Mouse (Mus musculus): ENCODE data around the gene Tmem100. TPM values are rescaled to one million over a fixed set of nuclear protein-coding genes. Genes with fewer than 3 reads are reported as not detected.

Tmem100 gene
- polyA plus RNA-seq, 1 experiment from 2014 or later = 1.2 TPM

DNA sequence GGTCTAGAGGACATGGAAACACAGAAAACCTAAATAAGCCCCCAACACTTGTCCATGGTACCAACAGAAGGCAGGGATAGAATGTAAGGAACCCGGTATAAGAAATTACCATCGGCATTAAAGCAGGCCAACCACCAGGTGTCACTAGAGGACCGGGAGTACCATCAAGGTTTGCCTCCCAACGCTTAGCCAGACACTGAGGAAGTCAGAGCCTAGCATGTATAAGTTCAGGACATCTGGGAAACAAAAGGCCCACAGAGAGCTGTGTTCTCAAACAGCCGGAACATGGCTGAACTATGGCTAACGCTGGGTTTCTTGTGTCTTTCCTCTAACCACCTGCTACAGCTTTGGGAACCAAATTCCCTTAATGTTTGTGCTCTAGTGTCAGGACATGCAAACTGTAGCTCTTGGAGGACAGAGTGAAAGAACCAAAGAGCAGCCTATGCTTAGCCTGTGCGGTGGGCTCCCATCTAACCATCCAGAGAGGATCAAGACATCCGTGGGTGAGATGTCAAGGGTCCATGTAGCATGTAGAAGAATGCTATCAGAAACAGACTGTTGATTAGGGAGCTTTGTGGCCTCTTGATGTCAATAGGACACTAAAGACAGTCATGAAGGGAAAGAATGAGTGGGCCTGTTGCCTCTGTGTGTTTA lies 41.1 kb upstream of the Tmem100 start:
- Histone ChIP-seq H3K4me2 (ENCODE audit: low read depth, low read length) (no peak overlapping the region), H3K27me3 (ENCODE audit: insufficient read depth, low read length) (no peaks in the 10 kb centered on the region), H3K9ac (replicated peaks) (no peak overlapping the region), H3K9me3 (ENCODE audit: low read length) (no peaks in the 10 kb centered on the region), H3K4me1 (ENCODE audit: insufficient read depth) (peaks cover 28% of the 10 kb centered on the region), H3K4me3 (ENCODE audit: low read depth, low read length) (no peak overlapping the region), H3K36me3 (replicated peaks; ENCODE audit: insufficient read depth, low read length) (peaks cover 5% of the 10 kb centered on the region; the same call in 1 of the 2 replicates), H3K27ac (ENCODE audit: low read depth) (no peak overlapping the region)
- DNase-seq (peak; percentile 79), ATAC-seq (peak; percentile 45)
- TF ChIP-seq CTCF (IDR thresholded peaks at IDR 0.05; ENCODE audit: low read depth) (peak; percentile 90), EP300 (IDR thresholded peaks at IDR 0.05; ENCODE audit: low read depth) (no peak)
- WGBS (ENCODE audit: insufficient replicate concordance) = 20% methylated on average over 8 of the region's 8 CpGs

DNA sequence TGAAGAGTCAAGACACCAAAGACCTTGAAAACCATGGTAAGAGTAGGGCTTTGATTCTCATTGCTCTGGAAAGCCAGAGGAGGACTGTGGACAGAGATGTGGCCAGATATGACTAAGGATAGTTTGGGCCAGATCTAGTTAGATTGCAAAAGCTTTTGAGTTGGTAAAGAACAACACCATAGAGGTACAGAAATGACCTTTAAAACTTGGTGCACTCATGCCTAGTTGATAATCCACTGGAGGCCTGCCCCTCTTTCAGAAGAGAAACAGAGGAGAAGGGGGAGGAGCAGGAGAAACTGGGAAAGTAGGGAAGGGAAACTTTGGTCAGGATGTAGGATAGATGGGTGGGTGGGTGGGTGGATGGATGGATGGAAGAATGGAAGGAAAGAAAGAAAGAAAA lies 38.5 kb upstream of the Tmem100 start:
- DNase-seq (no peak), ATAC-seq (peak; percentile 73)
- H3K9ac ChIP-seq (replicated peaks) = no peak overlapping the region
- H3K4me3 ChIP-seq (ENCODE audit: low read depth, low read length) = no peak overlapping the region
- no peaks in the 10 kb centered on the region for H3K9me3 ChIP-seq (ENCODE audit: low read length)
- no peak overlapping the region for H3K4me2 ChIP-seq (ENCODE audit: low read depth, low read length)
- TF ChIP-seq CTCF (IDR thresholded peaks at IDR 0.05; ENCODE audit: low read depth) (no peak), EP300 (IDR thresholded peaks at IDR 0.05; ENCODE audit: low read depth) (no peak)
- H3K36me3 ChIP-seq (replicated peaks; ENCODE audit: insufficient read depth, low read length) = 0 out of 2 replicates have a peak, but pooled peaks cover 5% of the 10 kb centered on the region
- no peaks in the 10 kb centered on the region for H3K27me3 ChIP-seq (ENCODE audit: insufficient read depth, low read length)
- peak overlapping the region; percentile 61 for H3K27ac ChIP-seq (ENCODE audit: low read depth)
- peaks cover 33% of the 10 kb centered on the region for H3K4me1 ChIP-seq (ENCODE audit: insufficient read depth)

DNA sequence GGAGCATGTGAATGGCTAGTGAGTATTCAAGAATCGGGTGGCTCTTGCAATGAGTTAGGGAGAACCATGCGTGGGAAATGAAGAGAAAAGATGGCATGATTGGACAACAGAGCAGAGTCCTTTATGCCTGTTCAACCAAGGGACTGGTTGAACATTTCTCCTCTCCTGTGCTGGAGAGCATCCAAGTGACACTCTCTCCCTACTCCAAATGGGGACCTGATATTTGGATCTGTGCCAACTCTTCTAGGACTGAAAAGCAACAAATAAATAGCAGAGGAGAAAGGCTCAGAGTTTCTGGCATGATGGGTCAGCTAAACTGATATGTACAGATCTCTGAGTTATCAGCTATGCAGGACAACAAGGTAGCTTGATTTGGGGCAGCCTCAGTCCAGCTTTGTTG lies 35.4 kb upstream of the Tmem100 start:
- WGBS (ENCODE audit: insufficient replicate concordance) = 78% methylated on average over 2 of the region's 2 CpGs
- Histone ChIP-seq H3K27ac (ENCODE audit: low read depth) (peak overlapping the region; percentile 77), H3K9ac (replicated peaks) (no peak overlapping the region), H3K4me2 (ENCODE audit: low read depth, low read length) (peak overlapping the region; percentile 51; the same call in 1 of the 2 replicates), H3K9me3 (ENCODE audit: low read length) (no peaks in the 10 kb centered on the region), H3K4me3 (ENCODE audit: low read depth, low read length) (no peak overlapping the region), H3K27me3 (ENCODE audit: insufficient read depth, low read length) (no peaks in the 10 kb centered on the region), H3K36me3 (replicated peaks; ENCODE audit: insufficient read depth, low read length) (no peaks in the 10 kb centered on the region), H3K4me1 (ENCODE audit: insufficient read depth) (peaks cover 51% of the 10 kb centered on the region)
- no peak for ATAC-seq
- TF ChIP-seq EP300 (IDR thresholded peaks at IDR 0.05; ENCODE audit: low read depth) = no peak
- no peak for DNase-seq

DNA sequence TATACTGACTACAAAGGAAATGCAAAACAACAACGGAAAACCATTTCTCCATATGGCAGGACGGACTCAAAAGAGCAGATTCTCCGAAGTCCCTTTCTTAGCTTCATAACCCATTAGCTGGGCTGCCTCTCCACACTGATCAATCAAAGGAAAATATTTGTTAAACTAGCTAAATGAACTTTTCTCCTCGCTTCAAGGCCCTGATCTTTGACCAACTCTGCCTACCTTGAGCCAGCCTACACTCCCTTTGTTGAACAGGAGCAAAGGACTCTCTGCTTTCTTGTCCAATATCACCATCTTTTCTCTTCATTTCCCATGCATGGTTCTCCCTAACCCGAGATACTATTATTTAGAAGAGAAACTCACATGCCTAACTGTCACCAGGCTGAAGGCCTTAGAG lies 34.6 kb upstream of the Tmem100 start:
- H3K4me1 ChIP-seq (ENCODE audit: insufficient read depth) = peaks cover 53% of the 10 kb centered on the region
- no peaks in the 10 kb centered on the region for H3K36me3 ChIP-seq (replicated peaks; ENCODE audit: insufficient read depth, low read length)
- no peak overlapping the region for H3K4me3 ChIP-seq (ENCODE audit: low read depth, low read length)
- H3K9ac ChIP-seq (replicated peaks) = no peak overlapping the region
- no peak for DNase-seq
- ATAC-seq = peak; percentile 48; the same call in 1 of the 2 replicates
- peak overlapping the region; percentile 77 for H3K27ac ChIP-seq (ENCODE audit: low read depth)
- H3K4me2 ChIP-seq (ENCODE audit: low read depth, low read length) = peak overlapping the region; percentile 51
- no peaks in the 10 kb centered on the region for H3K27me3 ChIP-seq (ENCODE audit: insufficient read depth, low read length)
- no peak for TF ChIP-seq CTCF (IDR thresholded peaks at IDR 0.05; ENCODE audit: low read depth)
- TF ChIP-seq EP300 (IDR thresholded peaks at IDR 0.05; ENCODE audit: low read depth) = no peak
- H3K9me3 ChIP-seq (ENCODE audit: low read length) = no peaks in the 10 kb centered on the region
- WGBS (ENCODE audit: insufficient replicate concordance) = 63% methylated on average over 5 of the region's 5 CpGs

DNA sequence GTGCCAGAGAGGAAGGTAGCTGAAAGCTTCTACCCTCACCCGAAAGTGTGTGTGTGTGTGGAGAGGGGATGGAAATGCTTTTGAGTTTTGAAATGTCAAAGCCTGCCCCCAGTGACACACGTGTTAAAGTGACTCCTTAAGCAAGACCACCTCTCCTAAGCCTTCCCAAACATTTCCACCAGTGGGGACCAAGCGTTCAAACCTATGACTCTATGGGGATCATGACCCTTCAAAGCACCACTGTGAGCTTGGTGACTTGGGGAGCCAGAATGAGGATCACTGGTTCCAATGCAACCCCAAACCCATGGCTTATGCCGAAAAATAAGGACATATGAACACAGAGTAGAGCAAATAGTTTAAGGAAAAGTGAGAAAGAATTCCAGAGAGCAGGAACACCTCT lies 33.7 kb upstream of the Tmem100 start:
- no peak for TF ChIP-seq EP300 (IDR thresholded peaks at IDR 0.05; ENCODE audit: low read depth)
- no peak for TF ChIP-seq CTCF (IDR thresholded peaks at IDR 0.05; ENCODE audit: low read depth)
- H3K27me3 ChIP-seq (ENCODE audit: insufficient read depth, low read length) = no peaks in the 10 kb centered on the region
- H3K27ac ChIP-seq (ENCODE audit: low read depth) = peak overlapping the region; percentile 77
- H3K9ac ChIP-seq (replicated peaks) = no peak overlapping the region
- H3K4me2 ChIP-seq (ENCODE audit: low read depth, low read length) = no peak overlapping the region
- H3K36me3 ChIP-seq (replicated peaks; ENCODE audit: insufficient read depth, low read length) = no peaks in the 10 kb centered on the region
- ATAC-seq (no peak), DNase-seq (no peak)
- no peak overlapping the region for H3K4me3 ChIP-seq (ENCODE audit: low read depth, low read length)
- no peaks in the 10 kb centered on the region for H3K9me3 ChIP-seq (ENCODE audit: low read length)
- WGBS (ENCODE audit: insufficient replicate concordance) = 77% methylated on average over 4 of the region's 4 CpGs
- H3K4me1 ChIP-seq (ENCODE audit: insufficient read depth) = peaks cover 48% of the 10 kb centered on the region

- peak; percentile 37; the same call in 1 of the 2 replicates for ATAC-seq
- WGBS (ENCODE audit: insufficient replicate concordance) = 67% methylated on average over 7 of the region's 7 CpGs
These were observed 33.3 kb upstream of the Tmem100 start for GRCm38 (mm10) chr11:89996856-89997255.

More at GRCm38 (mm10) chr11:89996856-89997255, 33.3 kb upstream of the Tmem100 start:
- no peak for TF ChIP-seq CTCF (IDR thresholded peaks at IDR 0.05; ENCODE audit: low read depth)
- TF ChIP-seq EP300 (IDR thresholded peaks at IDR 0.05; ENCODE audit: low read depth) = no peak
- Histone ChIP-seq H3K27me3 (ENCODE audit: insufficient read depth, low read length) (no peaks in the 10 kb centered on the region), H3K9me3 (ENCODE audit: low read length) (no peaks in the 10 kb centered on the region), H3K27ac (ENCODE audit: low read depth) (peak overlapping the region; percentile 77), H3K4me1 (ENCODE audit: insufficient read depth) (peaks cover 50% of the 10 kb centered on the region), H3K9ac (replicated peaks) (no peak overlapping the region), H3K4me2 (ENCODE audit: low read depth, low read length) (peak overlapping the region; percentile 18; the same call in 1 of the 2 replicates), H3K36me3 (replicated peaks; ENCODE audit: insufficient read depth, low read length) (no peaks in the 10 kb centered on the region), H3K4me3 (ENCODE audit: low read depth, low read length) (no peak overlapping the region)
- no peak for DNase-seq

Data from liver, postnatal 0 days (tissue).